Mouse (Mus musculus) liver, embryonic 14.5 days (tissue): ENCODE measurements at regions not wholly inside any gene's neighbourhood (a gene's known extent, or its start where the extent isn't known, plus 50 kb on each side); places are given as distances from the start of the nearest gene placed in this dataset.

Experiments
- CTCF ChIP-seq: IDR thresholded peaks from 2 replicates; pipeline ENCODE4 v1.5.1; 2016; ENCODE audit warnings: antibody characterized with exemption, low read depth, control low read depth
- EP300 ChIP-seq: IDR thresholded peaks from 2 replicates; pipeline ENCODE4 v1.6.1; 2016; ENCODE audit warnings: antibody characterized with exemption, low read depth

DNA sequence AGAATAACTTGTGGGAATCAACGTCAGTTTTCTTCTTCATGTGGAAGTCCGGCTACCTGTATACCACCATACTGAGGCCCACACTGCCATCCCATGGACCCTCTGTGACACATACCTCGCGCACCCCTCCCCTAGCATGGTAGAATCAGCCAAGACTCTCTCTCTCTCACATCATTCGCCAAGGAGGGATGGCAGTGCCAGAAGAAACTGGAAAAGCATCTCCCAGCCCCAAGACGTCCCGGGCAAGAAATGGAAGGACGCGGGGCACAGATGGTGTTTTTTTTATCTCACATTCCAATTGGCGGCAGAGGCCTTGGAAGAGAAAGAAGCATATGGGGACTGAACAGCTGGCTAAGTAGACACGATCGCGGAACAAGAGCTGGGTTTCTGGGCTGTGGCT lies 152.0 kb downstream of the Tpra1 start:
- TF ChIP-seq CTCF = no peak
- TF ChIP-seq EP300 = no peak
